Mouse (Mus musculus) lung, embryonic 15.5 days (tissue): ENCODE data around the gene Ccdc92. TPM values are rescaled to one million over a fixed set of nuclear protein-coding genes. Genes with fewer than 3 reads are reported as not detected.

Experiments
- ATAC-seq: fragments of 200-750 bp; cut with Nextera tagmentation; 2 replicates; pipeline ENCODE4 v1.8.0; 2017; ENCODE audit warnings: moderate number of reproducible peaks, borderline replicate concordance; ENCODE audit not compliant: low FRiP score, low TSS enrichment; ENCODE audit errors: extremely low read depth
- H3K27ac ChIP-seq: fragments of 300-500 bp; sonication (generic); 2 replicates; pipeline ENCODE4 v1.5.1; 2015; ENCODE audit warnings: moderate library complexity, mild to moderate bottlenecking, inconsistent platforms
- H3K27me3 ChIP-seq: fragments of 300-500 bp; sonication (generic); 2 replicates; pipeline ENCODE4 v1.6.1; 2015; ENCODE audit warnings: inconsistent platforms
- H3K36me3 ChIP-seq: fragments of 300-500 bp; sonication (generic); 2 replicates; pipeline ENCODE4 v1.6.1; 2015; ENCODE audit warnings: inconsistent platforms
- H3K4me1 ChIP-seq: fragments of 300-500 bp; sonication (generic); 2 replicates; pipeline ENCODE4 v1.6.1; 2015; ENCODE audit warnings: inconsistent platforms
- H3K4me2 ChIP-seq: fragments of 300-500 bp; sonication (generic); 2 replicates; pipeline ENCODE4 v1.6.1; 2015; ENCODE audit warnings: inconsistent platforms, mild to moderate bottlenecking, moderate library complexity
- H3K4me3 ChIP-seq: fragments of 300-500 bp; sonication (generic); 2 replicates; pipeline ENCODE4 v1.5.1; 2015; ENCODE audit warnings: mild to moderate bottlenecking, inconsistent platforms
- H3K9ac ChIP-seq: fragments of 300-500 bp; sonication (generic); 2 replicates; pipeline ENCODE4 v1.6.1; 2015; ENCODE audit warnings: inconsistent platforms
- H3K9me3 ChIP-seq: fragments of 300-500 bp; sonication (generic); 2 replicates; pipeline ENCODE4 v1.6.1; 2016; ENCODE audit warnings: inconsistent platforms
- WGBS: fragments of 180-500 bp; shearing (Covaris S2); methylation state at CpG from one replicate; pipeline ENCODE4 v1.1.7; 2015; 5-methylcytosine and 5-hydroxymethylcytosine counted together
- polyA plus RNA-seq: library from polyadenylated mRNA; unstranded; fragments of >200 nt; fragmentation: Nextera tagmentation; extraction: Ambion mirVana; gene quantifications from 2 replicates; pipeline ENCODE4 v1.2.1, GENCODE M21; 2015

Gene Ccdc92
- polyA plus RNA-seq, 1 experiment from 2014 or later, result 10.4 TPM

DNA sequence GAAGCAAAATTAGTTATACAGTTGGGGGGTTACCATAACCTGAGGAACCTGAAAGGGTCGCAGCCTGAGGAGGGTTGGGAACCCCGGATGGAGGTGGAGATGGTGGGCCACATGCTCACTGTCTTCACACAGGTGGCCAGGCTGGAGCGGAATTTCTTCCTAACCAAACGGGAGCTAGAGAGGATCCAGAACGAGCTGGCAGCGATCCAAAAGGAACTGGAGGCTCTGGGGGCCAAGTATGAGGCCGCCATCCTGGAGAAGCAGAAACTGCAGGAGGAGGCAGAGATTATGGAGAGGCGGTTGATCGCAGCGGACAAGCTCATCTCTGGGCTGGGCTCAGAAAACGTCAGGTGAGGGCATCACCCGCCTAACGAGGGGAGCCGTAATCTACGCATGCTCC is 45.2 kb downstream of the Ccdc92 start:
- Histone ChIP-seq H3K4me3 (no peak overlapping the region), H3K27ac (no peak overlapping the region), H3K9ac (no peak overlapping the region), H3K36me3 (no peaks in the 10 kb centered on the region), H3K4me1 (no peaks in the 10 kb centered on the region), H3K27me3 (no peaks in the 10 kb centered on the region), H3K4me2 (no peak overlapping the region), H3K9me3 (no peaks in the 10 kb centered on the region)
- no peak for ATAC-seq
- 69% methylated on average over 15 of the region's 15 CpGs for WGBS

DNA sequence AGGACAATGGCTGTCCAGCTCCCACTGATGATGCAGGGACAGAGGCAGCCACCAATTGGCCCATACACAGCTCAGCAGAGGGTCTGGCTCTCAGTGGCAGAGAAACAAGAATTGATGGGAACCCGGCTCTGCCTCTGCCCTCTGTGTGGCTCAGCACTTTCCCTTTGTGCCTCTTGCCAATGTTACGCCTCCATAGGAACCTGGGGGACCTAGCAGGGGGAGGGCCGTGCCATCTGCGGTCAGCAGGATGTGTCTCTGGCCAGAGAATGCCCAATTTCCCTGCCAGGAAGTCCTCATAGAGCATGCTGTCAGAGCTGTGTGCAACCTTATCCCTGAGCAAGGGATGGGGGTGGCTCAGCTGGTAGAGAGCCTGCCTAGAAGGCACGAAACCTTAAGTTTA is 47.4 kb downstream of the Ccdc92 start:
- no peak overlapping the region for H3K4me2 ChIP-seq
- H3K36me3 ChIP-seq, result no peaks in the 10 kb centered on the region
- H3K27me3 ChIP-seq, result no peaks in the 10 kb centered on the region
- H3K9ac ChIP-seq, result no peak overlapping the region
- H3K4me3 ChIP-seq, result no peak overlapping the region
- H3K4me1 ChIP-seq, result no peaks in the 10 kb centered on the region
- H3K9me3 ChIP-seq, result no peaks in the 10 kb centered on the region
- 59% methylated on average over 5 of the region's 5 CpGs for WGBS
- H3K27ac ChIP-seq, result no peak overlapping the region
- no peak for ATAC-seq

DNA sequence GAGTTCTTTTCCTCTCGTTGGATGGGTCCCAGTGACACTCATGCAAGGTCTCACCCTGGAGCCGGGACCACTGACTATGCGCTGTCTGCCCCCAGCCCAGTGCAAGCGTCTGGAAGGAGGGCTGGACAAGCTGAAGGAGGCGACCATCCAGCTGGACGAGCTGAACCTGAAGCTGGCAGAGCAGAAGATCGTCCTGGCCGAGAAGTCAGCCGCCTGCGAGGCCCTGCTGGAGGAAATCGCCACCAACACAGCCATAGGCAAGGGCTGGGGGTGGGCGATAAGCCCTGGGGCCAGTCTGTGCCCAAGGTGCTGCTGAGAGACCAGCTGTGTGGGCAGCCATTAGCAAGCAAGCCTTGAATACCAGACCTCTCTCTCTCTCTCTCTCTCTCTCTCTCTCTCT is 49.8 kb downstream of the Ccdc92 start:
- Histone ChIP-seq H3K36me3 (no peaks in the 10 kb centered on the region), H3K9me3 (no peaks in the 10 kb centered on the region), H3K4me1 (no peaks in the 10 kb centered on the region), H3K4me3 (no peak overlapping the region), H3K4me2 (no peak overlapping the region), H3K27me3 (no peaks in the 10 kb centered on the region), H3K9ac (no peak overlapping the region), H3K27ac (no peak overlapping the region)
- 64% methylated on average over 12 of the region's 12 CpGs for WGBS
- ATAC-seq, result no peak

DNA sequence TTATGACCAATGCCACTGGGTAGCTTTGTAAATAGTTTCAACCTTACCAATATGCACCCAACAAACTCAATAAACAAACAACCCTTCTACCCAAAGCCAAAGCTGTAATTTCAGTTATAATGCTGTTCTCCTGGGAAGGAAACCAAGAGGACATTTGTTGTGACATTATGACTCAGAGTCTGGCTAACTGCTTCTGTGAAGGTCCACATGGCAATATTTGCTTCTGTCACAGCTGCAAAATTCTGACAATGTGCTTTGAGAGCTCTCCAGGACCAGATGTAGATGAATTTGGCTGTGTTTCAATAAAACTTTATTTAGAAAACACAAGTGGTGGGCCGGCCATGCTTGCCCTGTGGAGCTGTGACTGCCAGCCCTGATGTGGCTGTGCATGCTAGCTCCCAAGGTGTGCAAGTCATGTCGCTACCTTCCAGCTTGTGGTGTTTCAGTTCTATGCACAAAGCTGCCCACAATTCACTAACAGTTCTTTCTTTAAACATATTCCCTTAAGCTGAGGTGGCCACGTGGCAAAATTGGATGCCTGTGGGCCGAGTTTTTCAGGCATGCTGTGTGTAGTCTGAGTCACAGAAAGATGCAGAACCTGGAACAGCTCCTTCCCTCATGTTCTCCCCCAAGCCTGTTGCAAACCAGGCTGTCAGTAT is 52.4 kb downstream of the Ccdc92 start:
- H3K27me3 ChIP-seq, result no peaks in the 10 kb centered on the region
- 72% methylated on average over 4 of the region's 4 CpGs for WGBS
- no peak for ATAC-seq

DNA sequence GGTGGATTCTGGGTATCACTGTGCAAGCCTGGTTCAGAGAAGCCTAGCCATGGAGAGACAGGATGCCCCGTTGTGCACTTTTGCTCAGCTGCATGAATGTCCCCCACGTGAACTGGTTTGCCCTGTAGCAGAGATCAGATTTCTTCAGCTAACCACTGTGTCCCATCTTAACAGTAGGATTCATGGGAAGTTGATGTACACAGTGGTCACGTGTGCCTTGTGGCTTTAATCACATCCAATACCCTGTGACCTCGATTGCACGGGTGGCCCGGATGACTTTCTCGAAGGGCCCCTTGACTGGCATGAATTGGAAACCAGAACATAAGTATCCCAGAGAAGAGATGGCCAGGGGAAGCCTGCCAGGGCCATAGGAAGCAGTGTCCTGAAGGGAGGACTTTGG is 70.1 kb downstream of the Ccdc92 start:
- 83% methylated on average over 7 of the region's 7 CpGs for WGBS
- no peak for ATAC-seq
- Histone ChIP-seq H3K4me3 (no peak overlapping the region), H3K27me3 (no peaks in the 10 kb centered on the region), H3K9me3 (no peaks in the 10 kb centered on the region), H3K36me3 (no peaks in the 10 kb centered on the region), H3K4me1 (no peaks in the 10 kb centered on the region), H3K9ac (no peak overlapping the region), H3K4me2 (no peak overlapping the region), H3K27ac (no peak overlapping the region)

More for the DNA sequence above, 52.4 kb downstream of the Ccdc92 start:
- Histone ChIP-seq H3K9ac (no peak overlapping the region), H3K27ac (no peak overlapping the region), H3K4me1 (no peaks in the 10 kb centered on the region), H3K4me3 (no peak overlapping the region), H3K9me3 (no peaks in the 10 kb centered on the region), H3K36me3 (no peaks in the 10 kb centered on the region), H3K4me2 (no peak overlapping the region)

DNA sequence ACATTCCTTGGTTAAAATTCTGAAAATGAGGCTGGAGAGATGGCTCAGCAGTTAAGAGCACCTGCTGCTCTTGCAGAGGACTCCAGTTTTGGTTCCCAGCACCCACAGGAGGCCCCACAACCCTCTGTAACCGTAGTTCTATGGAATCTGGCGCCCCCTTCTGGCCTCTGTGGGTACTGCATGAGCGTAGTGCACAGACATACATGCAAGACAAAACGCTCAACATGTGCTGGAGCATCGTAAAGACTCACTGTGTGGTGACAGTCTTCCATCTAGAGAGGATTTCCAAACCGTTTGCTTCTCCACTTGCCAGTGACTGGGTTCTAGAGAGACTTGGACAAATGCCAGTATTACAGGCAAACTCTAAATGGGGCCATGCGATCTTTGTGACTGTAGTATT is 76.6 kb downstream of the Ccdc92 start:
- Histone ChIP-seq H3K4me1 (no peaks in the 10 kb centered on the region), H3K4me2 (no peak overlapping the region), H3K27me3 (no peaks in the 10 kb centered on the region), H3K9me3 (no peaks in the 10 kb centered on the region), H3K27ac (no peak overlapping the region), H3K36me3 (no peaks in the 10 kb centered on the region), H3K9ac (no peak overlapping the region), H3K4me3 (no peak overlapping the region)
- WGBS, result 81% methylated on average over 7 of the region's 7 CpGs
- no peak for ATAC-seq

Other genes starting within 250 kb of the Ccdc92 start
- 38.6 and 45.1 TPM in 2 replicates for gene Atp6v0a2, start 233.8 kb downstream of the Ccdc92 start, polyA plus RNA-seq
- gene Dnah10, start 137.3 kb downstream of the Ccdc92 start, polyA plus RNA-seq, result 0.26 and 0.41 TPM in 2 replicates
- gene Zfp664, start 267 bp upstream of the Ccdc92 start, polyA plus RNA-seq, result 94.7 and 106 TPM in 2 replicates
- gene Rflna, start 140.8 kb upstream of the Ccdc92 start, polyA plus RNA-seq, result 6.4 and 7.7 TPM in 2 replicates